Mouse (Mus musculus): ENCODE measurements around the gene Kcnma1. TPM values are rescaled to one million over a fixed set of nuclear protein-coding genes. Genes with fewer than 3 reads are reported as not detected.

The Kcnma1 gene
- total RNA-seq, 1 experiment: 0.49 TPM

DNA sequence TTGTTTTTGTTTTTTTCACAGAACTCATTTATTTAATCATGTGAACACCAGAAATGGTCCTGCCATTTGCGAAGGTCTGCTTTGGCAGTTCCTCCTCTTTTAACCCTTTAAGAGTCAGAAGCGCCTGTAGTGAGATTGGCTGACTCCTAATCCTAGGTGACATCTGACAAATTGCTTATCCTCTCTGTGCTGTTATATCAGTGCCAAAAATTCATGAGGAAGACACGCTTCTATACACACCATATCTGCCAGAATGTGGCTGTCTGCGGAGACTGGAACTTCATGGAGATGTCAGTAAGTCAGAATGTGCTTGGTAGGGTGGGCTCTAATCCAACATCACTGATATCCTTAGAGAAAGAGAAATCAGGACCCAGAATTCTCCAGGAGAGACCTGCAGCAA is 157.3 kb downstream of the Kcnma1 start:
- H3K4me1 ChIP-seq (ENCODE audit: control insufficient read depth in 2 of 2, insufficient read depth in 2 of 2, low read length in 2 of 2, poor library complexity in 1 of 2): no peaks in the 10 kb centered on the region
- no peak overlapping the region for H3K4me3 ChIP-seq (ENCODE audit: insufficient read depth in 1 of 2, low read depth in 1 of 2, low read length in 2 of 2, poor library complexity in 1 of 2, severe bottlenecking in 1 of 2)
- no peaks in the 10 kb centered on the region for H3K36me3 ChIP-seq (ENCODE audit: control insufficient read depth, insufficient read depth, low read length, poor library complexity, severe bottlenecking)
- H3K9me3 ChIP-seq (ENCODE audit: control insufficient read depth, insufficient read depth, low read depth, low read length): no peaks in the 10 kb centered on the region
- in situ Hi-C loops (cut with MboI; ENCODE audit: low sequenced_read_pairs in 2 of 2, unreplicated experiment in 2 of 2): no loop called here
- DNase-seq (ENCODE audit: low read depth, low spot score): no peak
- no peak overlapping the region for H3K9ac ChIP-seq (ENCODE audit: insufficient read depth, low read depth, low read length, poor library complexity, severe bottlenecking)
- no peak overlapping the region for H3K27ac ChIP-seq (ENCODE audit: insufficient read depth, low read depth, low read length, poor library complexity, severe bottlenecking)
- TF ChIP-seq ZC3H11A (IDR thresholded peaks at IDR 0.05; ENCODE audit: borderline replicate concordance, low read depth, low read length) (no peak), CHD2 (IDR thresholded peaks at IDR 0.05; ENCODE audit: low read depth, low read length) (no peak), ZNF384 (IDR thresholded peaks at IDR 0.05; ENCODE audit: low read depth, low read length) (no peak), HCFC1 (IDR thresholded peaks at IDR 0.05; ENCODE audit: borderline replicate concordance, insufficient read depth, low read length) (no peak), MAFK (IDR thresholded peaks at IDR 0.05; ENCODE audit: insufficient read depth, low read depth, low read length) (no peak)

DNA sequence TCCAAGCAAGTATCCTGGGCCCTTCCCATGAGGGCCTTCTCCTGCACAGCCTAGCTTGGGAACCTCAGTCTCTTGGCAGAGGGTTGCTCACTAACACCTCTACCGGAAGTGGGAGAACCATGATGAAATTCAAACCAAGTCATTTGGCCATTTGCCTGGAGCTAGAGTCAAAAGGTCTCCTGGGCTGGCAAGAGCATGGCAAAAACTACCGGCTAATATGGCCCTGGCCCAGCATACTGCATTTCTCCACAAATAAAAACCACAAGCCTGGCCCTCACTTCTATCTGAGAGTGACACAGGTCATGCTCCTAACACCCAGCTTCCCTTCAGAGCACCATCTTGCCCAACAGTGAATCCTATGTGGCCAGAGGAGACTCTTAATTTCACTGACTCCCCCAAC is 159.3 kb downstream of the Kcnma1 start:
- no peak for DNase-seq (ENCODE audit: low read depth, low spot score)
- in situ Hi-C loops (cut with MboI; ENCODE audit: low sequenced_read_pairs in 2 of 2, unreplicated experiment in 2 of 2): no loop called here
- Histone ChIP-seq H3K27ac (ENCODE audit: insufficient read depth, low read depth, low read length, poor library complexity, severe bottlenecking) (no peak overlapping the region), H3K9ac (ENCODE audit: insufficient read depth, low read depth, low read length, poor library complexity, severe bottlenecking) (no peak overlapping the region), H3K36me3 (ENCODE audit: control insufficient read depth, insufficient read depth, low read length, poor library complexity, severe bottlenecking) (no peaks in the 10 kb centered on the region), H3K4me3 (ENCODE audit: insufficient read depth in 1 of 2, low read depth in 1 of 2, low read length in 2 of 2, poor library complexity in 1 of 2, severe bottlenecking in 1 of 2) (no peak overlapping the region), H3K9me3 (ENCODE audit: control insufficient read depth, insufficient read depth, low read depth, low read length) (no peaks in the 10 kb centered on the region), H3K4me1 (ENCODE audit: control insufficient read depth in 2 of 2, insufficient read depth in 2 of 2, low read length in 2 of 2, poor library complexity in 1 of 2) (no peaks in the 10 kb centered on the region)
- TF ChIP-seq CHD2 (IDR thresholded peaks at IDR 0.05; ENCODE audit: low read depth, low read length): no peak
- TF ChIP-seq HCFC1 (IDR thresholded peaks at IDR 0.05; ENCODE audit: borderline replicate concordance, insufficient read depth, low read length): no peak
- TF ChIP-seq MAFK (IDR thresholded peaks at IDR 0.05; ENCODE audit: insufficient read depth, low read depth, low read length): no peak
- TF ChIP-seq ZC3H11A (IDR thresholded peaks at IDR 0.05; ENCODE audit: borderline replicate concordance, low read depth, low read length): no peak
- TF ChIP-seq ZNF384 (IDR thresholded peaks at IDR 0.05; ENCODE audit: low read depth, low read length): no peak

DNA sequence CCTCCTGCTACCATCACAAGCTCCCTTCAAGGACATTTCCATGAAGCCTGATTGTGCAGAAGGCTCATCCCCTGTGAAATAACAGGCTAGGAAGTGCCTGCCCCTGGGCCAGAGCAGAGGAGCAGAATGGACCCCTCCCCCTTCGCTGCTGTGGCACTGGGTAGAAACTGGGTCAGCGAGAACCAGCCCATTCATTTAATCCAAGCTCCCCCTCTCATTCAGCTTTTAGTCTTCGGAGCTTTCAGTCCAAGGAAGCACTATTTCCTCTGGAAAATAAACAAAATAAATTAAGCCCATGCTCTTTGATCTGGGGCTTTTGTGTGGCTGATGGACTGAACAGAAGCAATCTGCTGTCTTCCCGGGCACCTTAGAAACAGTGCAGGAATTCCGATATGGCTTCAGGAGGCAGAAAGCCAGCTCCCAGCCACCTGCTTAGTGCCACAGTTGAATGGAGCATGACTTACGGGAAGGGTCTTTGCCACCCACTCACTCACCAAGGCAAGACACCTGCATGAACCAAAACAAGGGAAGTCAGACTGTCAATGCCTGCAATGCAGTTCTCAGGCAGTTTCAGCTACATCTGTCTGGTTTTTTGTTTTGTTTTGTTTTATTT is 165.7 kb downstream of the Kcnma1 start:
- Histone ChIP-seq H3K4me3 (ENCODE audit: insufficient read depth in 1 of 2, low read depth in 1 of 2, low read length in 2 of 2, poor library complexity in 1 of 2, severe bottlenecking in 1 of 2) (no peak overlapping the region), H3K27ac (ENCODE audit: insufficient read depth, low read depth, low read length, poor library complexity, severe bottlenecking) (no peak overlapping the region), H3K9ac (ENCODE audit: insufficient read depth, low read depth, low read length, poor library complexity, severe bottlenecking) (no peak overlapping the region), H3K4me1 (ENCODE audit: control insufficient read depth in 2 of 2, insufficient read depth in 2 of 2, low read length in 2 of 2, poor library complexity in 1 of 2) (no peaks in the 10 kb centered on the region), H3K36me3 (ENCODE audit: control insufficient read depth, insufficient read depth, low read length, poor library complexity, severe bottlenecking) (no peaks in the 10 kb centered on the region), H3K9me3 (ENCODE audit: control insufficient read depth, insufficient read depth, low read depth, low read length) (no peaks in the 10 kb centered on the region)
- no peak for TF ChIP-seq HCFC1 (IDR thresholded peaks at IDR 0.05; ENCODE audit: borderline replicate concordance, insufficient read depth, low read length)
- no peak for TF ChIP-seq MAFK (IDR thresholded peaks at IDR 0.05; ENCODE audit: insufficient read depth, low read depth, low read length)
- TF ChIP-seq ZC3H11A (IDR thresholded peaks at IDR 0.05; ENCODE audit: borderline replicate concordance, low read depth, low read length): no peak
- TF ChIP-seq CHD2 (IDR thresholded peaks at IDR 0.05; ENCODE audit: low read depth, low read length): no peak
- no peak for TF ChIP-seq ZNF384 (IDR thresholded peaks at IDR 0.05; ENCODE audit: low read depth, low read length)
- in situ Hi-C loops (cut with MboI; ENCODE audit: low sequenced_read_pairs in 2 of 2, unreplicated experiment in 2 of 2): no loop called here
- DNase-seq (ENCODE audit: low read depth, low spot score): no peak

DNA sequence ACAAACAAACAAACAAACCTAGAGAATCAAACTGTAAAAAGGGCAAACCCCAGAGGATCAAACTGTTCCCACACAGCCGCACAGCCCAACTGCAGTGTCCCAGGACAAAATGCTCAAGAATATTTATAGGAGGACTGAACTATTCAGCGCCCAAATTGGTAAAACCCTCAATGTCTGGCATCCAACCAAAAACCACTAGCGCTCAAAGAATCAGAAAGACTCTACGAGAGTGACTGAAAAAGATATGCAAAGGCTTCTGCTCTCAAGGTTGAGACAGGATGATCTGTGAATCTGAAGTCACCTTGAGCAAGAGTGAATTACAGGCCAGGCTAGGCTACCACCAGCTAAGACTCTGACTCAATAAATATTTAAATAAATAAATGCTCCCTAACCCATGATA is 167.6 kb downstream of the Kcnma1 start:
- in situ Hi-C loops (cut with MboI; ENCODE audit: low sequenced_read_pairs in 2 of 2, unreplicated experiment in 2 of 2): no loop called here

More for the DNA sequence above, 167.6 kb downstream of the Kcnma1 start:
- no peak overlapping the region for H3K4me3 ChIP-seq (ENCODE audit: insufficient read depth in 1 of 2, low read depth in 1 of 2, low read length in 2 of 2, poor library complexity in 1 of 2, severe bottlenecking in 1 of 2)
- no peaks in the 10 kb centered on the region for H3K4me1 ChIP-seq (ENCODE audit: control insufficient read depth in 2 of 2, insufficient read depth in 2 of 2, low read length in 2 of 2, poor library complexity in 1 of 2)
- DNase-seq (ENCODE audit: low read depth, low spot score): no peak
- no peaks in the 10 kb centered on the region for H3K9me3 ChIP-seq (ENCODE audit: control insufficient read depth, insufficient read depth, low read depth, low read length)
- H3K9ac ChIP-seq (ENCODE audit: insufficient read depth, low read depth, low read length, poor library complexity, severe bottlenecking): no peak overlapping the region
- H3K36me3 ChIP-seq (ENCODE audit: control insufficient read depth, insufficient read depth, low read length, poor library complexity, severe bottlenecking): no peaks in the 10 kb centered on the region
- TF ChIP-seq CHD2 (IDR thresholded peaks at IDR 0.05; ENCODE audit: low read depth, low read length) (no peak), ZNF384 (IDR thresholded peaks at IDR 0.05; ENCODE audit: low read depth, low read length) (no peak), ZC3H11A (IDR thresholded peaks at IDR 0.05; ENCODE audit: borderline replicate concordance, low read depth, low read length) (no peak), HCFC1 (IDR thresholded peaks at IDR 0.05; ENCODE audit: borderline replicate concordance, insufficient read depth, low read length) (no peak), MAFK (IDR thresholded peaks at IDR 0.05; ENCODE audit: insufficient read depth, low read depth, low read length) (no peak)
- no peak overlapping the region for H3K27ac ChIP-seq (ENCODE audit: insufficient read depth, low read depth, low read length, poor library complexity, severe bottlenecking)

All from ES-E14 (cell line).